Mouse (Mus musculus): ENCODE data around the gene Bloc1s4.

DNA sequence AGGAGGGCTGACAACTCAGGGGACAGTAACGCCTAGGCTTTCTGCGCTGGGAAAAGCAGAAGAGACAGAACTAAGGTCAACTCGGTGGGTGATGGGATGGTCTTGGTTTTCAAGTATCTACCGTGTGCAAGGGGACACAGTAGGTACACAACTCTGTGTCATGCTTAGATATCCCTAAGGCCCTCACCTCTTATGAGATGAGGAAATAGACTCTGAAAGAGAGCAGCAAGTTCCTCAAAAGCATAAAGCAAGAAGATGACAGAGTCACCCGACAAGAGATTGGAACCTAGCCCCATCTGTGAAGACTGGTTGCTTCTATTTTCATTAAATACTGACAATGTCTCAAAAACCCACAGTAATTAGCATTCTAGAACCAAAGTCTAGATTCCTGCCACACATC lies 42.7 kb downstream of the Bloc1s4 start:
- TF ChIP-seq CTCF (IDR thresholded peaks at IDR 0.05; ENCODE audit: extremely low read depth, insufficient read depth, insufficient read length, insufficient replicate concordance) (no peak), POLR2A (IDR thresholded peaks at IDR 0.05; ENCODE audit: low read depth, low read length) (no peak)
